Comparison of ENCODE assay signal across 8 mouse cellular contexts in the genomic region with DNA sequence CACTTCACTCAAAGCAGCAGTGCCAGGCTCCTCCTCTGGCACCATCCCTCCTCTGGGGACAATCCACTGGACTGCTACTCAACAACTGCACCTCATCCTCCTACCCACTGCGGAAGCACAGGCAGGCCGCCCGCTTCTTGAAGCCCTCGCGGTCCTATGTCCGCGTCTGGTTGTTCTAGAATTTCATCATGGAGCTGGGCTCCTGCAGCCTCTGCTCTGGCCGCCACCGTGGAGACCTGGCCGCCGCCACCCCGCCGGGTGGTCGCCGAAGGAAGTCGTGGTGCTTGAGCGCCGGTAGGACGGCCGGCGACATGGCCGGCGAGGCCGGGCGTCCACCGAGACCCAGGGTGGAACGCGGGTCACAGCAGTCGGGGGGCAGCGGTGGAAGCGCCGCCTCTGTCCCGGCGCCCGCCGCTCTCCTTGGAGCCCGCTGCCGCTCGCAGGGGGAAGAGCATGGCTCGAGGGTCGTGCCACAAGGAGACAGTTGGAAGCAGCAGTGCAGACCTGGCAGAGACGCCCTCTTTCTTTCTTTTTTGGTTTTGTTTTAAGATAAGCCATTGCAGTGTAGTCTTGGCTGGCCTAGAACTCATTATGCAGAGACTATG. TPM values are rescaled to one million over a fixed set of nuclear protein-coding genes. Genes with fewer than 3 reads are reported as not detected.
DNase-seq lines count a peak whose midpoint lies in the region; ATAC-seq lines count a peak whose summit lies in the region.

No protein-coding gene starts in this region.

- H3K36me3 ChIP-seq in kidney, embryonic 16.5 days (ENCODE audit: insufficient read depth, low read length), result peaks cover 21% of the 10 kb centered on the region
- H3K36me3 ChIP-seq in hindbrain, embryonic 15.5 days, result peaks cover 15% of the 10 kb centered on the region
- H3K36me3 ChIP-seq in midbrain, embryonic 16.5 days (ENCODE audit: control insufficient read depth, insufficient read depth, low read length), result peaks cover 8% of the 10 kb centered on the region; the same call in 1 of the 2 replicates

- peak overlapping the region; percentile 51; the same call in 1 of the 2 replicates for H3K9ac ChIP-seq in kidney, embryonic 16.5 days (replicated peaks; ENCODE audit: low read length)
- no peak overlapping the region; the same call in 1 of the 2 replicates for H3K9ac ChIP-seq in hindbrain, embryonic 15.5 days
- H3K9ac ChIP-seq in midbrain, embryonic 16.5 days (ENCODE audit: low read depth, low read length), result peak overlapping the region; percentile 20; the same call in 1 of the 2 replicates

- peak overlapping the region; percentile 53 for H3K4me2 ChIP-seq in kidney, embryonic 16.5 days (replicated peaks; ENCODE audit: low read depth, low read length)
- peak overlapping the region; percentile 44 for H3K4me2 ChIP-seq in hindbrain, embryonic 15.5 days
- peak overlapping the region; percentile 38 for H3K4me2 ChIP-seq in midbrain, embryonic 16.5 days (ENCODE audit: low read length)

- 0 out of 2 replicates have a peak, but pooled peaks cover 5% of the 10 kb centered on the region for H3K4me1 ChIP-seq in kidney, embryonic 16.5 days (ENCODE audit: insufficient read depth, low read length)
- no peaks in the 10 kb centered on the region for H3K4me1 ChIP-seq in hindbrain, embryonic 15.5 days (replicated peaks)
- H3K4me1 ChIP-seq in midbrain, embryonic 16.5 days (ENCODE audit: control insufficient read depth, insufficient read depth, low read length), result no peaks in the 10 kb centered on the region

- ATAC-seq in kidney, embryonic 16.5 days (ENCODE audit: low FRiP score, low TSS enrichment), result peak; percentile 78
- peak; percentile 73 for ATAC-seq in hindbrain, embryonic 15.5 days (ENCODE audit: low FRiP score, low read depth)
- peak; percentile 67 for ATAC-seq in midbrain, embryonic 16.5 days

- H3K4me3 ChIP-seq in kidney, embryonic 16.5 days (ENCODE audit: low read length), result peak overlapping the region; percentile 33
- peak overlapping the region; percentile 13 for H3K4me3 ChIP-seq in hindbrain, embryonic 15.5 days
- peak overlapping the region; percentile 18; the same call in 1 of the 2 replicates for H3K4me3 ChIP-seq in midbrain, embryonic 16.5 days (ENCODE audit: low read depth, low read length)

- H3K27ac ChIP-seq in kidney, embryonic 16.5 days (ENCODE audit: low read length), result no peak overlapping the region
- no peak overlapping the region for H3K27ac ChIP-seq in hindbrain, embryonic 15.5 days (replicated peaks)
- no peak overlapping the region for H3K27ac ChIP-seq in midbrain, embryonic 16.5 days (ENCODE audit: low read length)

- H3K27me3 ChIP-seq in kidney, embryonic 16.5 days (ENCODE audit: insufficient read depth, low read length), result no peaks in the 10 kb centered on the region
- H3K27me3 ChIP-seq in hindbrain, embryonic 15.5 days, result no peaks in the 10 kb centered on the region
- no peaks in the 10 kb centered on the region for H3K27me3 ChIP-seq in midbrain, embryonic 16.5 days (ENCODE audit: control insufficient read depth, insufficient read depth, low read depth, low read length)

- WGBS in kidney, embryonic 16.5 days, result 20% methylated on average over 42 of the region's 42 CpGs
- WGBS in hindbrain, embryonic 15.5 days, result 9% methylated on average over 38 of the region's 42 CpGs
- WGBS in midbrain, embryonic 16.5 days, result 4% methylated on average over 42 of the region's 42 CpGs

- no peak for DNase-seq in kidney, postnatal 25 days
- peak; percentile 4 for DNase-seq in WW6 (ENCODE audit: low read depth, low spot score)
- DNase-seq in embryo, embryonic 9.5 days (ENCODE audit: extremely low spot score), result peak; percentile 63
- DNase-seq in ovary, postnatal 10 days (ENCODE audit: low spot score), result no peak
- DNase-seq in cerebellum, adult 9-10 months, result no peak

- no peaks in the 10 kb centered on the region for H3K9me3 ChIP-seq in kidney, embryonic 16.5 days (ENCODE audit: low read length)
- no peaks in the 10 kb centered on the region for H3K9me3 ChIP-seq in hindbrain, embryonic 15.5 days
- H3K9me3 ChIP-seq in midbrain, embryonic 16.5 days (replicated peaks; ENCODE audit: control insufficient read depth, low read length, poor library complexity, severe bottlenecking), result no peaks in the 10 kb centered on the region

RNA-seq across cellular contexts. Expression of a gene that starts 34.9 kb away (rescaled TPM):
- 87.7 and 88.5 TPM in 2 replicates for polyA plus RNA-seq in kidney, embryonic 16.5 days (2015; fragmentation: Nextera tagmentation; extraction: Ambion mirVana)
- polyA plus RNA-seq in hindbrain, embryonic 15.5 days (2015; fragmentation: Nextera tagmentation; extraction: Ambion mirVana), result 69.0 and 76.7 TPM in 2 replicates
- 74.4 and 76.4 TPM in 2 replicates for polyA plus RNA-seq in midbrain, embryonic 16.5 days (2015; fragmentation: Nextera tagmentation; extraction: Ambion mirVana)

RNA-seq across cellular contexts. Expression of a gene that starts 34.9 kb away (rescaled TPM):
- polyA plus RNA-seq in kidney, embryonic 16.5 days (2015; fragmentation: Nextera tagmentation; extraction: Ambion mirVana), result 9.5 and 12.4 TPM in 2 replicates
- 33.1 and 34.9 TPM in 2 replicates for polyA plus RNA-seq in hindbrain, embryonic 15.5 days (2015; fragmentation: Nextera tagmentation; extraction: Ambion mirVana)
- 32.3 and 41.5 TPM in 2 replicates for polyA plus RNA-seq in midbrain, embryonic 16.5 days (2015; fragmentation: Nextera tagmentation; extraction: Ambion mirVana)

RNA-seq across cellular contexts. Expression of a gene that starts 49.4 kb away (rescaled TPM):
- 157 and 159 TPM in 2 replicates for polyA plus RNA-seq in kidney, embryonic 16.5 days (2015; fragmentation: Nextera tagmentation; extraction: Ambion mirVana)
- 197 and 199 TPM in 2 replicates for polyA plus RNA-seq in hindbrain, embryonic 15.5 days (2015; fragmentation: Nextera tagmentation; extraction: Ambion mirVana)
- 209 and 214 TPM in 2 replicates for polyA plus RNA-seq in midbrain, embryonic 16.5 days (2015; fragmentation: Nextera tagmentation; extraction: Ambion mirVana)

Comparison
In these comparisons a context has a peak if more than half of its experiments do, and no peak if none do; other contexts are left out.
1. DNase-seq: peak in WW6 (single experiment) and embryo, embryonic 9.5 days (single experiment); none in kidney, postnatal 25 days (0 of 2), ovary, postnatal 10 days (single experiment) and cerebellum, adult 9-10 months (single experiment).
2. Peak in every context shown above with its lines, with median percentiles within 50 percentile points of each other: ATAC-seq, H3K4me2 ChIP-seq and H3K4me3 ChIP-seq.